Mouse (Mus musculus) heart, embryonic 14.5 days (tissue): ENCODE data around the gene Mecom. TPM values are rescaled to one million over a fixed set of nuclear protein-coding genes. Genes with fewer than 3 reads are reported as not detected.

ENCODE experiments used
- ATAC-seq: fragments of 200-750 bp; cut with Nextera tagmentation; 2 replicates; pipeline ENCODE4 v1.8.0; 2017; ENCODE audit warnings: low read depth, moderate TSS enrichment; ENCODE audit not compliant: insufficient number of reproducible peaks, insufficient read depth, low FRiP score
- H3K27ac ChIP-seq, 2 experiments: fragments of 200-500 bp in 1 of 2; fragments of 300-500 bp in 1 of 2; sonication (generic) in 1 of 2; replicated peaks in 1 of 2; 2 replicates each; pipeline ENCODE4 v1.5.1; 2012 to 2014; ENCODE audit warnings: low read depth in 2 of 2, low read length in 2 of 2, control low read depth in 1 of 2, mild to moderate bottlenecking in 1 of 2, mixed read lengths in 1 of 2; ENCODE audit not compliant: control insufficient read depth in 1 of 2, insufficient read depth in 1 of 2
- H3K27me3 ChIP-seq: fragments of 300-500 bp; sonication (generic); 2 replicates; pipeline ENCODE4 v1.6.1; 2014; ENCODE audit warnings: mild to moderate bottlenecking, low read length, control low read depth; ENCODE audit not compliant: control insufficient read depth, insufficient read depth
- H3K36me3 ChIP-seq: fragments of 300-500 bp; sonication (generic); 2 replicates; pipeline ENCODE4 v1.6.1; 2014; ENCODE audit warnings: mild to moderate bottlenecking, control low read depth, low read length, mixed read lengths; ENCODE audit not compliant: control insufficient read depth, insufficient read depth
- H3K4me1 ChIP-seq, 2 experiments: fragments of 200-500 bp in 1 of 2; fragments of 300-500 bp in 1 of 2; sonication (generic) in 1 of 2; 2 replicates each; pipeline ENCODE4 v1.6.1; 2012 to 2014; ENCODE audit warnings: low read length in 2 of 2, control low read depth in 1 of 2, mixed read lengths in 1 of 2; ENCODE audit not compliant: control insufficient read depth in 2 of 2, insufficient read depth in 2 of 2
- H3K4me2 ChIP-seq: fragments of 300-500 bp; sonication (generic); 2 replicates; pipeline ENCODE4 v1.6.1; 2014; ENCODE audit warnings: mild to moderate bottlenecking, low read length
- H3K4me3 ChIP-seq, 2 experiments: fragments of 200-500 bp in 1 of 2; fragments of 300-500 bp in 1 of 2; sonication (generic) in 1 of 2; 2 replicates each; pipeline ENCODE4 v1.5.1; 2012 to 2014; ENCODE audit warnings: low read length in 2 of 2, mild to moderate bottlenecking in 2 of 2, control low read depth in 1 of 2, low read depth in 1 of 2, moderate library complexity in 1 of 2; ENCODE audit not compliant: control insufficient read depth in 1 of 2, insufficient read depth in 1 of 2
- H3K9ac ChIP-seq: fragments of 300-500 bp; sonication (generic); 2 replicates; pipeline ENCODE4 v1.6.1; 2014; ENCODE audit warnings: mild to moderate bottlenecking, low read length
- H3K9me3 ChIP-seq: fragments of 300-500 bp; sonication (generic); 2 replicates; pipeline ENCODE4 v1.6.1; 2016; ENCODE audit warnings: low read length, control low read depth; ENCODE audit not compliant: control insufficient read depth
- WGBS: fragments of 180-500 bp; shearing (Covaris S2); extraction: QIAGEN DNeasy Blood & Tissue Kit; methylation state at CpG from one replicate; pipeline ENCODE4 v1.1.7; 2014; 5-methylcytosine and 5-hydroxymethylcytosine counted together
- polyA plus RNA-seq: library from polyadenylated mRNA; unstranded; fragments of >200 nt; fragmentation: Nextera tagmentation; extraction: Ambion mirVana; gene quantifications from 2 replicates; pipeline ENCODE4 v1.2.1, GENCODE M21; 2014

The Mecom gene
- polyA plus RNA-seq, 1 experiment from 2014 or later = 23.0 TPM

- H3K9me3 ChIP-seq = no peaks in the 10 kb centered on the region
- H3K4me1 ChIP-seq = no peaks in the 10 kb centered on the region; a peak in 1 of 4 replicates
- no peak for ATAC-seq
- no peaks in the 10 kb centered on the region for H3K36me3 ChIP-seq
- no peak overlapping the region for H3K4me3 ChIP-seq
- no peak overlapping the region for H3K4me2 ChIP-seq
- 61% methylated on average over 7 of the region's 7 CpGs for WGBS
- H3K27ac ChIP-seq = no peak overlapping the region
- no peaks in the 10 kb centered on the region for H3K27me3 ChIP-seq
- no peak overlapping the region for H3K9ac ChIP-seq
These were observed 471.3 kb downstream of the Mecom start for GRCm38 (mm10) chr3:30076522-30076921.

- Histone ChIP-seq H3K9me3 (no peaks in the 10 kb centered on the region), H3K4me3 (no peak overlapping the region), H3K4me1 (no peaks in the 10 kb centered on the region), H3K4me2 (no peak overlapping the region), H3K27me3 (no peaks in the 10 kb centered on the region), H3K36me3 (no peaks in the 10 kb centered on the region), H3K27ac (no peak overlapping the region), H3K9ac (no peak overlapping the region)
- ATAC-seq = no peak
These were observed 476.5 kb downstream of the Mecom start for GRCm38 (mm10) chr3:30071271-30071670.

- Histone ChIP-seq H3K4me3 (no peak overlapping the region), H3K27me3 (no peaks in the 10 kb centered on the region), H3K4me2 (no peak overlapping the region), H3K4me1 (no peaks in the 10 kb centered on the region), H3K9me3 (no peaks in the 10 kb centered on the region), H3K36me3 (no peaks in the 10 kb centered on the region), H3K27ac (no peak overlapping the region), H3K9ac (no peak overlapping the region)
- 62% methylated on average over 7 of the region's 7 CpGs for WGBS
- ATAC-seq = no peak
These were observed 481.3 kb downstream of the Mecom start for GRCm38 (mm10) chr3:30066519-30066918.

DNA sequence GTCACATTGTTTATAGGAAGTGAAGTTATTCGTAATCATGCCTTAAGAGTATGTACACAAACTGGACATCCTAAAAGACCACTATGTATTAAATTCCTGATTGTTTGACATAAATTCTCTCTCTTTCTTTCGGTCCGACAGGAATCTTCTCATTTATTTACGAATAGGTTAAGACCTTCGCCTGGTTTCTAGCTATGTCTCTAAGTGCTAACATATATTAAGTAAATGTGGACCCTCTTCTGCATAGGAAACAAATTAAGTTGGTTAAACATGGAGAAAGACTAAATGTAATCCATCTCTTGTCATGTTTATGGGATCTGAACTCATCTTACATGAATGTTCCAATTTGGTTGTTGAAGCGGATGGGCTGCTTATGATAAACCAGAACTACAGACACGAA is 487.8 kb downstream of the Mecom start:
- no peak for ATAC-seq
- no peaks in the 10 kb centered on the region for H3K4me1 ChIP-seq
- H3K27me3 ChIP-seq = no peaks in the 10 kb centered on the region
- no peaks in the 10 kb centered on the region for H3K9me3 ChIP-seq
- 94% methylated on average over 7 of the region's 7 CpGs for WGBS
- H3K36me3 ChIP-seq = no peaks in the 10 kb centered on the region
- H3K4me2 ChIP-seq = no peak overlapping the region
- H3K4me3 ChIP-seq = no peak overlapping the region
- H3K9ac ChIP-seq = no peak overlapping the region
- H3K27ac ChIP-seq = no peak overlapping the region

GRCm38 (mm10) chr3:30059615-30060014 is 488.2 kb downstream of the Mecom start:
- H3K27ac ChIP-seq = no peak overlapping the region
- no peak overlapping the region for H3K4me3 ChIP-seq
- 71% methylated on average over 4 of the region's 4 CpGs for WGBS
- H3K9ac ChIP-seq = no peak overlapping the region
- no peaks in the 10 kb centered on the region for H3K9me3 ChIP-seq
- H3K27me3 ChIP-seq = no peaks in the 10 kb centered on the region
- ATAC-seq = no peak
- no peaks in the 10 kb centered on the region for H3K4me1 ChIP-seq
- no peaks in the 10 kb centered on the region for H3K36me3 ChIP-seq
- no peak overlapping the region for H3K4me2 ChIP-seq

GRCm38 (mm10) chr3:30051287-30051686 is 496.5 kb downstream of the Mecom start:
- no peaks in the 10 kb centered on the region; a peak in 1 of 4 replicates for H3K4me1 ChIP-seq
- H3K27me3 ChIP-seq = no peaks in the 10 kb centered on the region
- no peak overlapping the region for H3K27ac ChIP-seq
- no peaks in the 10 kb centered on the region for H3K36me3 ChIP-seq
- no peaks in the 10 kb centered on the region for H3K9me3 ChIP-seq
- ATAC-seq = no peak
- no peak overlapping the region for H3K9ac ChIP-seq
- no peak overlapping the region for H3K4me3 ChIP-seq
- H3K4me2 ChIP-seq = no peak overlapping the region
- 89% methylated on average over 6 of the region's 6 CpGs for WGBS

DNA sequence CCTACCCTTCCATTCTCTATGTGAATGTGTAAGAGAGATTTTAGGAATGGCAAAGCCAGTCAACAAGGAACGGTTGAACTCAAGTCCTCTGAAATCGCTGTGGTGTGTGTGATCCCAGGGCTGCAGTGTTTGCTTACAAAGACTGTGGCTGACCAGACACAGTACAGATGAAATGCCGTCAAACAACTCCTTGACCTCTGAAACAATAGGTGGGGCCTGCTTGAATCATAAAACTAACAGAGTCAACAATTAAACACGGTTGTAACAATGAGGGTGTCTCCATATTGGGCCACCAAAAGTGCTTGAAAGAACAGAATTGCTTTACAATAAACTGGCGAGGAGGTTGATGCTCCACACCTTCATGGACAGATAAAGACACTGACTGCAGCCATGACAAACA is 497.0 kb downstream of the Mecom start:
- ATAC-seq = no peak
- H3K36me3 ChIP-seq = no peaks in the 10 kb centered on the region
- no peak overlapping the region for H3K27ac ChIP-seq
- no peak overlapping the region for H3K4me3 ChIP-seq
- no peaks in the 10 kb centered on the region; a peak in 1 of 4 replicates for H3K4me1 ChIP-seq
- no peaks in the 10 kb centered on the region for H3K27me3 ChIP-seq
- H3K4me2 ChIP-seq = no peak overlapping the region
- H3K9ac ChIP-seq = no peak overlapping the region
- 73% methylated on average over 5 of the region's 5 CpGs for WGBS
- H3K9me3 ChIP-seq = no peaks in the 10 kb centered on the region

DNA sequence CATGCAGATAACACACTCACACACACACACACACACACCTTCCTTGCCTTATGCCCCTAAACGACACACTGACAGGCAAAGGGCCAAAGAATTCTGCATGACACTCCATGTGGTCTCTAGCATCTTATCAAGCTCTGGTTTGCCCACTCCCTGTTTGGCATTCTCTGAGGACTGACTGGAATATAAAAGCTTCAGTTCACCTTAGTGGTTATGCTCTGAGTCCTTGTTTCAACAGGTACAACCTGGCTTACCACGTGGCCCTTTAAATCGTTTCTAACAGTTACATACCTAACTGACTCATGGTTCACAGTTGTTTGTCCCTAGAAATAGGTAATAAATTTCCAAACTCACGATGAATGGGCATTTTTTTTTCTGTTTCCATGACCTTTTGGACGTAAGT is 499.0 kb downstream of the Mecom start:
- Histone ChIP-seq H3K27ac (no peak overlapping the region), H3K4me1 (no peaks in the 10 kb centered on the region; a peak in 1 of 4 replicates), H3K9me3 (no peaks in the 10 kb centered on the region), H3K4me2 (no peak overlapping the region), H3K27me3 (no peaks in the 10 kb centered on the region), H3K36me3 (no peaks in the 10 kb centered on the region), H3K4me3 (no peak overlapping the region), H3K9ac (no peak overlapping the region)
- WGBS = 62% methylated on average over 5 of the region's 5 CpGs
- no peak for ATAC-seq
